Mouse (Mus musculus) frontal cortex, postnatal 10 days (tissue): ENCODE measurements around the gene Zfp46.

ENCODE experiments used
- DNase-seq, 2 experiments: peaks; one replicate each; pipeline ENCODE4 v3.0.0; 2022; ENCODE audit warnings: low spot score in 2 of 2, mixed read lengths in 1 of 2

Zfp46 gene

DNA sequence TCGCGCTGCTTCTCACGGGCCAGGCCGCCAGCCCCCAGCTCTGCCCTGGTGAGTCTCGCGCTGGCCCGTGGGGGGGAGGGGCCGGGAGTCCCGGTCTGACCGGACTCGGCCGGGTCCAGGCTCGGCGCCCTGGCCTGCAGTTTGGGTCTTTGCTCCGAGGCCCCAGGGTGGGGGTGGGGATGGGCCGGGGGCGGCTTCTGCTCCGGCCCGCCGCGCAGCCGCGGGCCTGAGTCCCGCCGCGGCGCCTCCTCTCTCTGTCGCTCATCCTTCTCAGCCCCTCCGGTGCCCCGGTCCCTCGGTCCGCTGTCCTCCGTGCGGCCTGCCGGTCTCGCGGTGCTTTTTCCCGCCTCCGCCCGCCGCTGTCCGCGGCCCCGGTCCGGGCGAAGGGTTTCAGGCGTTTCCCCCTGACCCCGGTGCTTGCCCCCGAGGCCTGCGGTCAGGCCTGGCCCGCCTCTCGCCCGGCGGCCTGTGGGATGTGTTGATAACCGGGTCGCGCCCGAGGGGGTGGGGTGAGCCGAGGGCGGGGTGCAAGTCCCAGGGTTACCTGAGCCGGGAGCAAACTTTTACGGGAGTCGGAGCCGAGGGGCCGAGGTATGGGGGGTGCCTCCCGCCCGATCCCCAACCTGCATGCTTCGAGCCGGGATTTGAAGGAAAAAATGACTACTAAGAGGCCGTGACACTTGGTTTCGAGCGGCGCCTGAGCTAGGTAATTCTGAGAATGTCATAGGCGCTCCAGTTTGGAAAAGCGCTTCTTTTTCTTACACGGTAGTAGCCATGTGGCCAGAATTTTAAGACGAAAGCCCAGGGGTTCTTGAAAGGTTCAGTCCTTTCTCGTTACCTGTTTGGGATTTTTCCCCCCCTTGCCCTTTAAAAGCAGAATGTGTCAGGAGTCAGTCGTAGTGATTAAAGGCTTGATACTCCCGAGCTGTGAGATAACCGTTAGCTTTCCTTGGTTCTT is 26.8 kb downstream of the Zfp46 start:
- peak; percentile 50 to 53 for DNase-seq

- no peak for DNase-seq
Measured at GRCm38 (mm10) chr4:136312616-136313015, 28.1 kb downstream of the Zfp46 start.

- no peak for DNase-seq
Measured at GRCm38 (mm10) chr4:136317667-136318066, 33.2 kb downstream of the Zfp46 start.

DNA sequence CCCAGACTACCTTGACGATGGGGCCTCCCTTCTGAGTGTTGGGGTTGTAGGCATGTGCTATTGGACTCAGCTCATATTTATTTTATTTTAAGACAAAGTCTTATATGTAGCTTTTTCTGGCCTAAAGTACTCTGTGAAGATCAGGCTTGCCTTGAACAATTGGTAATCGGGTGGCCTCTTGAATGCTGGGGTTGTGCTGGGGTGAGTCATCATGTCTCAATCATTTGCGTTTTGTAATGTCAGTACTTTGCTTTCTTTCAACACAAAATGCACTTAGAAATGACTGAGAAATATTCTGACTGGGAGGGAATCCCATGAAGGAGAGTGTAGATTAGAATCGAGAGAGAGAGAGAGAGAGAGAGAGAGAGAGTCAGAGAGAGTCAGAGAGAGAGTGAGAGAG is 35.5 kb downstream of the Zfp46 start:
- no peak for DNase-seq

DNA sequence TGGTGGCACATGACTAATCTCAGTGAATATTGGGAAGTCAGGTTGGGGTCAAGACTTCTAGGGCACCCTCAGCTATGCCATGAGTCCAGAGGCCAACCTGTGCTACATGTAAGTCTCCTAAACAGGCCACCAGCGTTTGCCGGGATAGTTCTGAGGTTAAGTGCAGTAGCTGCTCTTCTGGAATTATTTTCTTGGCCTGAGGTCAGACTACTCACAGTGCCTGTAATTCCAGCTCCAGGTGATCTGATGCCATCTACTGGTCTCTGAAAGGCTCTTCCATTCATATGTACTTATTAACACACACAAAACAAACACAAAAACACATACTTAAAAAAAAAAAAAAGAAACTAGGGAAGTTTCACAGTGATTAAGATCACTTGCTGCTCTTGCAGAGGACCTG is 39.7 kb downstream of the Zfp46 start:
- no peak for DNase-seq

DNA sequence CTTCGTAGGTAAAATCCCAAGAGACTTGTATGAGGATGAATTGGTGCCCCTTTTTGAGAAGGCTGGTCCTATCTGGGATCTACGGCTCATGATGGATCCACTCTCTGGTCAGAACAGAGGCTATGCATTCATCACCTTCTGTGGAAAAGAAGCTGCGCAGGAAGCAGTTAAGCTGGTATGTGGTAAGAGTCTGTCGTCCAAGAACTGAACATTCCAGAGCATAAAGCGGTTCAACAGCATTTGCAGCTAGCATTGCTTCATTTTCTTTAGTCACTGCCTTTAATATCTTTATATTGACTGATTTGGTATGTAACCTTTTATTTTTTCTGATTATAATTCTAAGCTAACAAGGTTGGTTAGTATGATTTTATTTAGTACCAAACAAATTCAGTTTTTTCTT is 42.8 kb downstream of the Zfp46 start:
- DNase-seq: no peak

DNA sequence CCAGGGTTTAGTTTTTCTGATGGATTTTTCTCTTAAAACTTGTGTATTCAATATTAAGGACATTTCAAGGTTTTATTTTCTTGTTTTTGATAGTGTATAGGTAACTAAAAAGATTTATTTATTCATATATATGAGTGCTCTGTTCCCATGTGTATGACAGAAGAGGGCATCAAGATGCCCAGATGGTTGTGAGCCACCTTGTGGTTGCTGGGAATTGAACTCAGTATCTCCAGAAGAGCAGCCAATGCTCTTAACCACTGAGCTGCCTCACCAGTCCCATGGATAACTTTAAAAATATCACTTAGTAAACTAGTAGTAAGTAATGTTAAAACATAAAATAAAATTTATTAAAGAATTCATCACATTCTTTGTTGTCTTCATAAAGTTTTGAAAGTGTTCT is 43.6 kb downstream of the Zfp46 start:
- no peak for DNase-seq

GRCm38 (mm10) chr4:136331709-136332108 is 47.2 kb downstream of the Zfp46 start:
- DNase-seq: no peak

DNA sequence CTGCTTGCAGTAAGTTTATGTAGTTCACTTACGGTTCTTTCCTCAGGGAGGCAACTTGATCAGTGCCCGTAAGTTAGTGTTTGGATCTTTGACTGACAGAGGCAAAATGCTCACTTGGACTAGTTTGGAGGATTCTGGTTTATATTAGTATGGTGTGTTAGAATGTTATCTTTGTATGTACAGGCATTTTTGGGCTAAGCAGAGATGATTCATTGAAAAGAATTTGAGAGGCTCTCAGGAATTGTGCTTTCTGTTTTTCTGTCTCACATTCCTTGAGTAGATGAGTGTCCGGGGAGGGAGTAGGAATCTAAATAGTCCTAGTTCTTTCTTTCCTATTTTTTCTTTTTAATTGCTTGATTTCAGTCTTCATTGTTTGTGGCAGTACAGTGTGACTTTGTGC is 48.7 kb downstream of the Zfp46 start:
- DNase-seq: no peak

DNA sequence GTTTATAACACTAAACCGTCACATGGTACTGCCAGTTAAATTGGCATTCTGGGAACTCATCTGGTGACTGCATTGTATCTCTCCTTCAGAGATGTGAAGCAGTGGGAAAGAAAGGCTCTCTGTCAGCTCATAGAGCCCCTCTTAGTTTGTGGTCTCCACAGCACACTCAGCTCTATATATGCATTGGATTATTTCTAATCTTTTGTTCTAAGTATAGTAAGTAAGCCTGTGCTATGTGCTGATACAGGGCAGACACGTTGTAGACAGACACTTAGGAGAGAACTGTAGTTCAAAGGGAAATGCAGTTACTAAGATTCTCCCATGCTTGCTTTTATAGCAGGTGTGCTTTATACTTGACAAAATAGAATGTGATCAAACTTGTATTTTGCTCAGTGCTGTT is 50.6 kb downstream of the Zfp46 start:
- no peak for DNase-seq

DNA sequence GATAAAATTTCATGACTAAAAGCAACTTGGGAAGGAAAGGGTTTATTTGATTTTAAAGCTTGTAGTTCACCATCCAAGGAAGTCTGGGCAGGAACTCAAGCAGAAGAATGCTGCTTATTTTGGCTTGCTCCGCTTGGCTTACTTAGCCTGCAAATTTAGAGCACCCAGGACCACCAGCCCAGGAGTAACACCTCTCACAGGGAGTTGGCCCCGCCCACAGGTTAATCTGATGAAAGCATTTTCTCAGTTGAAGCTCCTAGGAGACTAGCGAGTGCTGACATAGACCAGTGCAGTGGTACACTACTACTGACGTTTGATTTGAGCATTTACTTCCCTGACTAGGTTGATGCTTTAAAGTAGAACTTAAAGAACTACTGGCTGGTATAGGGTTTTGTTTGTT is 52.6 kb downstream of the Zfp46 start:
- no peak for DNase-seq
